Mouse (Mus musculus) G1E (cell line): ENCODE data around the gene Pipox.

ENCODE experiments used
- CTCF ChIP-seq: IDR thresholded peaks from 2 replicates; pipeline ENCODE4 v1.5.1; 2012; ENCODE audit warnings: low read depth, low read length, inconsistent platforms, mixed read lengths
- GATA1 ChIP-seq: IDR thresholded peaks from 2 replicates; pipeline ENCODE4 v1.6.1; 2012; ENCODE audit warnings: borderline replicate concordance, low read length, inconsistent platforms, mixed read lengths
- GATA2 ChIP-seq: IDR thresholded peaks from 2 replicates; pipeline ENCODE4 v1.6.1; 2012; ENCODE audit warnings: low read depth, low read length, inconsistent platforms, borderline replicate concordance
- POLR2AphosphoS5 ChIP-seq: IDR thresholded peaks from 2 replicates; pipeline ENCODE4 v1.6.1; 2012; ENCODE audit warnings: low read depth, low read length, inconsistent platforms; ENCODE audit not compliant: insufficient replicate concordance

DNA sequence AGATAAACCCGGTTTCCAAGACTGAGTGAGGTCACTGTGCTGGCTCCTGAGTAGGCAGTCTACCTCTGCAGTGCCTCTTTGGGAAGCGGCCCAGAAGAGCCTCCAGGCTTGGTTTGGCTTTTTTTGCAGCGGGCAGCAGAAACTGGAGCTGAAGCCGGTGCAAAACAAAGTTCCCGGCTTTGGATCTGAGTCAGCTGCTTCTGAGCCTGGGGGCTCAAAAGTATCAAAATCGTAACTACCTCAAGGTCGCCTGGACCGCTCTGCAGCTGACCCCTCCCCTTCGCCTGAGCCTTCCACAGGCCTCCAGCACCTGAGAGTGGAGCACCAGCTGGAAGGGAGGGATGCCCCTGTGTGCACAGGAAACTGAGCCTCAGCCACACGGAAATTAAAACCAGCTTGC, 23.3 kb upstream of the Pipox start:
- TF ChIP-seq CTCF, result no peak
- TF ChIP-seq POLR2AphosphoS5, result no peak
- no peak for TF ChIP-seq GATA2
- no peak for TF ChIP-seq GATA1
